Mouse (Mus musculus) stomach, embryonic 16.5 days (tissue): Measurements from ENCODE around the gene Gm9857. TPM values are rescaled to one million over a fixed set of nuclear protein-coding genes. Genes with fewer than 3 reads are reported as not detected.

Source experiments
- ATAC-seq: fragments of 200-750 bp; cut with Nextera tagmentation; 2 replicates; pipeline ENCODE4 v1.8.0; 2017; ENCODE audit warnings: moderate number of reproducible peaks, moderate TSS enrichment; ENCODE audit not compliant: insufficient read depth, low FRiP score
- H3K27ac ChIP-seq: fragments of 300-500 bp; sonication (generic); 2 replicates; pipeline ENCODE4 v1.5.1; 2014; ENCODE audit warnings: low read length
- H3K27me3 ChIP-seq: fragments of 300-500 bp; sonication (generic); 2 replicates; pipeline ENCODE4 v1.6.1; 2014; ENCODE audit warnings: low read length, control low read depth, mixed read lengths; ENCODE audit not compliant: control insufficient read depth, insufficient read depth
- H3K36me3 ChIP-seq: fragments of 300-500 bp; sonication (generic); 2 replicates; pipeline ENCODE4 v1.6.1; 2014; ENCODE audit warnings: low read length; ENCODE audit not compliant: control insufficient read depth, insufficient read depth
- H3K4me1 ChIP-seq: fragments of 300-500 bp; sonication (generic); 2 replicates; pipeline ENCODE4 v1.6.1; 2014; ENCODE audit warnings: low read length, control low read depth, mixed read lengths; ENCODE audit not compliant: control insufficient read depth, insufficient read depth
- H3K4me2 ChIP-seq: fragments of 300-500 bp; sonication (generic); 2 replicates; pipeline ENCODE4 v1.6.1; 2014; ENCODE audit warnings: low read depth, low read length, mixed read lengths
- H3K4me3 ChIP-seq: fragments of 300-500 bp; sonication (generic); replicated peaks from 2 replicates; pipeline ENCODE4 v1.5.1; 2014; ENCODE audit warnings: mild to moderate bottlenecking, low read length
- H3K9ac ChIP-seq: fragments of 300-500 bp; sonication (generic); 2 replicates; pipeline ENCODE4 v1.6.1; 2014; ENCODE audit warnings: low read length
- H3K9me3 ChIP-seq: fragments of 300-500 bp; sonication (generic); replicated peaks from 2 replicates; pipeline ENCODE4 v1.6.1; 2016; ENCODE audit warnings: low read length, control low read depth; ENCODE audit not compliant: control insufficient read depth
- WGBS: fragments of 180-500 bp; shearing (Covaris S2); extraction: QIAGEN DNeasy Blood & Tissue Kit; methylation state at CpG from one replicate; pipeline ENCODE4 v1.1.7; 2014; 5-methylcytosine and 5-hydroxymethylcytosine counted together
- polyA plus RNA-seq: library from polyadenylated mRNA; unstranded; fragments of >200 nt; fragmentation: Nextera tagmentation; extraction: Ambion mirVana; gene quantifications from 2 replicates; pipeline ENCODE4 v1.2.1, GENCODE M21; 2015

Gene Gm9857
- polyA plus RNA-seq, 1 experiment from 2014 or later: not detected

DNA sequence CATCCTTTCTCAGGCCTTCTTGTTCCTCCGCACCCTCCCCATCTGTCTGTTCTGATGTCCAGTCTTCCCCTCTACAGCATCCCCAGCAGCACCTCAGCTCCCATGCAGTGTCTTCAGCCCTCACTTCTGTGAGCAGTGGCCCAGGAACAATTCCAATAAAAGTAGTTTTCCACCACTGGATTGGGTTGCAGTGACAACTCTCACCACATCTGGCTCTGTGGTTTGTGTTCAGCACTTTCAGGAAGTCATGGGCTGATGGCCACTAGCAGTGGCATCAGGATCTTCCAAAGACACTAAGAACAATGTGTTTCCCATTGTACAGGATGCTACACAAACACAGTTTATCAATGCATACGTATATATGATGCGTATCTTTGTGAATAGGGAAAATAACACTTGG lies 25.8 kb upstream of the Gm9857 start:
- 91% methylated on average over 3 of the region's 3 CpGs for WGBS
- no peak for ATAC-seq
- Histone ChIP-seq H3K9ac (no peak overlapping the region), H3K4me1 (peaks cover 16% of the 10 kb centered on the region), H3K4me2 (no peak overlapping the region), H3K27me3 (no peaks in the 10 kb centered on the region), H3K36me3 (no peaks in the 10 kb centered on the region), H3K27ac (no peak overlapping the region), H3K4me3 (no peak overlapping the region), H3K9me3 (no peaks in the 10 kb centered on the region)

- no peak for ATAC-seq
- 72% methylated on average over 7 of the region's 7 CpGs for WGBS
- Histone ChIP-seq H3K9ac (no peak overlapping the region), H3K9me3 (no peaks in the 10 kb centered on the region), H3K36me3 (no peaks in the 10 kb centered on the region), H3K4me1 (peaks cover 17% of the 10 kb centered on the region), H3K4me3 (no peak overlapping the region), H3K4me2 (no peak overlapping the region), H3K27ac (no peak overlapping the region), H3K27me3 (no peaks in the 10 kb centered on the region)
Observed at GRCm38 (mm10) chr3:108964361-108965044, 24.3 kb upstream of the Gm9857 start.

DNA sequence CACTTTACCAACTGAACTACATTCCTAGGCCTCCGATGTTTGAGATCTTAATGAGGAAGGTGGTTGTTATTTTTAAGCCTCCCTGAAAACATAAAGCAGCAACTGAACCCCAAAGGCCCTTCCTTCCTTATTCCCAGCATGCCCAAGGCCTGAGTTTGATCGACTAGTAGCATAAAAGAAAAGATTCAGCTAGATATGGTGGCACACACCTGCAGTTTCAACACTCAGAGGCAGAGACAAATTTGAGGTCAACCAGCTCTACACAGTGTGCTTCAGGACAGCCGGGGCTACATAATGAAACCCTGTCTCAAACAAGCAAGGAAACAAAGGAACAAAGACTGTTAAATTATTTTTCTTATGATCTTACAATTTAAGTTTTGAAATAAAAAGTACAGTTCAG lies 23.5 kb upstream of the Gm9857 start:
- Histone ChIP-seq H3K27me3 (no peaks in the 10 kb centered on the region), H3K36me3 (no peaks in the 10 kb centered on the region), H3K4me2 (no peak overlapping the region), H3K4me3 (no peak overlapping the region), H3K4me1 (peaks cover 17% of the 10 kb centered on the region), H3K27ac (no peak overlapping the region), H3K9ac (no peak overlapping the region), H3K9me3 (no peaks in the 10 kb centered on the region)
- 70% methylated on average over 3 of the region's 3 CpGs for WGBS
- ATAC-seq: no peak

DNA sequence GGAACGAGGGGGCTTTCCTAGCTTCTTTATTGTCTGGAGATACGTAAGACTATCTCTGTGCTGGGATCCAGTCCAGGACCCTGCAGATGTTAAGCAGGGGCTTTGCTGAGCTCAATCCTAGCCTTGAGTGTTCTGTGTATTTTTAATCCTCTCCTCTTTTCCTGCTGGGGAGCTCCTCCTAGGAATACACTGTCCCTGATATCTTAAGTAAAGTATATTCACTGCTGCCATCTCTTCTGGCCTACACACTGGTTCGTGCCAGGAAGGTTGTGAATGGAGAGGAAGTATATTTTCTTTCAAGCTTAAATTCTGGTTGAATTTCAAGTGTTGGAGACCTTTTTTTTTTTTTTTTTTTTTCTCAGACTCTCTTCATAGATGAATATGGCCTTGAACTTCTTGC lies 23.0 kb upstream of the Gm9857 start:
- Histone ChIP-seq H3K9ac (no peak overlapping the region), H3K36me3 (no peaks in the 10 kb centered on the region), H3K27ac (no peak overlapping the region), H3K4me1 (peaks cover 17% of the 10 kb centered on the region), H3K9me3 (no peaks in the 10 kb centered on the region), H3K4me2 (no peak overlapping the region), H3K4me3 (no peak overlapping the region), H3K27me3 (no peaks in the 10 kb centered on the region)
- WGBS: 62% methylated on average over 3 of the region's 3 CpGs
- ATAC-seq: no peak

- no peak for ATAC-seq
- H3K9ac ChIP-seq: peak overlapping the region; percentile 46
- no peak overlapping the region for H3K4me3 ChIP-seq
- H3K9me3 ChIP-seq: no peaks in the 10 kb centered on the region
- peak overlapping the region; percentile 32; the same call in 1 of the 2 replicates for H3K4me2 ChIP-seq
- H3K27ac ChIP-seq: no peak overlapping the region
- H3K27me3 ChIP-seq: no peaks in the 10 kb centered on the region
- peaks cover 17% of the 10 kb centered on the region for H3K4me1 ChIP-seq
- H3K36me3 ChIP-seq: no peaks in the 10 kb centered on the region
- WGBS: 34% methylated on average over 6 of the region's 6 CpGs
Observed at GRCm38 (mm10) chr3:108961655-108962054, 21.4 kb upstream of the Gm9857 start.

DNA sequence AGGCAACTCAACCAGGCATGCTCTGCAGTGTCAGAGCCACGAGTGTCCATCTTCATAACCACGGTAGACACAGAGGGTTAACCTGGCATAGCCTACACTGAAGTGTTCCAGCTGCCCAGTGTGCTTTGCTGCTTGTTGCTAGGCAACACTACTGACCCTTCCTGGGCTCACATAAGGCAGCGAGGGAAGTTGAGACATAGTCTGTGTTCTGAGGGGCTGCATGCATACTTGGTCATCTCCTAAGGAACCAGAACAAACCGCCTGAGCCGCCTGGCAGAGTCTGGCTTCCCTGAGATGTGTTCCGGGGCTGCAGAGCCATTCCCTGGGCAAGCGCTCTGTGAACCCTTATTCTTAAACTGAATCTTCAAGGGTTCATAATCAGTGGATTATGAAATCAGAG lies 21.0 kb upstream of the Gm9857 start:
- H3K4me1 ChIP-seq: peaks cover 17% of the 10 kb centered on the region
- no peaks in the 10 kb centered on the region for H3K27me3 ChIP-seq
- 0 out of 2 replicates have a peak, but pooled peaks have one; percentile 43 for ATAC-seq
- no peak overlapping the region; the same call in 1 of the 2 replicates for H3K27ac ChIP-seq
- no peak overlapping the region for H3K4me3 ChIP-seq
- peak overlapping the region; percentile 46 for H3K9ac ChIP-seq
- H3K9me3 ChIP-seq: no peaks in the 10 kb centered on the region
- WGBS: 40% methylated on average over 7 of the region's 7 CpGs
- no peaks in the 10 kb centered on the region for H3K36me3 ChIP-seq
- H3K4me2 ChIP-seq: peak overlapping the region; percentile 32; the same call in 1 of the 2 replicates

GRCm38 (mm10) chr3:108959680-108960295 lies 19.5 kb upstream of the Gm9857 start:
- no peaks in the 10 kb centered on the region for H3K27me3 ChIP-seq
- no peak overlapping the region for H3K9ac ChIP-seq
- no peak for ATAC-seq
- no peaks in the 10 kb centered on the region for H3K9me3 ChIP-seq
- WGBS: 61% methylated on average over 13 of the region's 13 CpGs
- no peak overlapping the region for H3K4me3 ChIP-seq
- H3K4me2 ChIP-seq: no peak overlapping the region
- H3K36me3 ChIP-seq: no peaks in the 10 kb centered on the region
- H3K27ac ChIP-seq: no peak overlapping the region
- peaks cover 17% of the 10 kb centered on the region for H3K4me1 ChIP-seq

DNA sequence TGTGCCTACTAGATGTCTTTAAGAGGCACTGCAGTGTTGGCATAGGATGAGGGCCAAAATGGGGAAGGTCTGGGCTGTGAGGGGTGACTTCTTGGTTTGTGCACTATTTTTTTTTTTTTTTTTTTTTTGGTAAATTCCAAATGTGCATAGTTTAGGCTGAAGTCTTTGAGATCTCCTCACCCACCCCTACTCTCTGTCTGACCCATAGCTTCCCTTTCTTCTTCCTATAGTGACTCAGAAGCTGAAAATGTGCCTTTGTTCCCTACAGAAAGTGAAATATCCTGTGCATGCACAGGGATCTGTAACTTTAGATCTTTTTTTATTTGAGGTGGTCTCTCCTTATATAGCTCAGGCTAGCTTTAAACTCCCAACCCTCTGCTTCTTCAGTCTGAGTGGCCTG lies 17.7 kb upstream of the Gm9857 start:
- H3K4me2 ChIP-seq: no peak overlapping the region
- H3K27ac ChIP-seq: no peak overlapping the region
- H3K4me3 ChIP-seq: no peak overlapping the region
- H3K9me3 ChIP-seq: no peaks in the 10 kb centered on the region
- H3K27me3 ChIP-seq: no peaks in the 10 kb centered on the region
- peaks cover 14% of the 10 kb centered on the region for H3K4me1 ChIP-seq
- no peaks in the 10 kb centered on the region for H3K36me3 ChIP-seq
- H3K9ac ChIP-seq: no peak overlapping the region
- ATAC-seq: no peak

- Histone ChIP-seq H3K27ac (no peak overlapping the region), H3K9ac (no peak overlapping the region), H3K36me3 (no peaks in the 10 kb centered on the region), H3K4me3 (no peak overlapping the region), H3K4me1 (no peaks in the 10 kb centered on the region), H3K9me3 (no peaks in the 10 kb centered on the region), H3K4me2 (no peak overlapping the region), H3K27me3 (no peaks in the 10 kb centered on the region)
- WGBS: 85% methylated on average over 10 of the region's 10 CpGs
- ATAC-seq: no peak
Observed at GRCm38 (mm10) chr3:108940996-108941395, 751 bp upstream of the Gm9857 start.
